Mouse (Mus musculus) bone marrow macrophage, adult 2 months (primary cell): ENCODE data around the gene Fgfr2. TPM values are rescaled to one million over a fixed set of nuclear protein-coding genes. Genes with fewer than 3 reads are reported as not detected.

Source experiments
- H3K27ac ChIP-seq: 2 replicates; pipeline ENCODE4 v1.5.1; 2012; ENCODE audit warnings: low read depth, low read length; ENCODE audit not compliant: insufficient read depth
- H3K4me1 ChIP-seq: 2 replicates; pipeline ENCODE4 v1.6.1; 2012; ENCODE audit warnings: low read length; ENCODE audit not compliant: control insufficient read depth, insufficient read depth
- H3K4me3 ChIP-seq: 2 replicates; pipeline ENCODE4 v1.5.1; 2012; ENCODE audit warnings: mild to moderate bottlenecking, low read length, moderate library complexity; ENCODE audit not compliant: insufficient read depth
- CTCF ChIP-seq: IDR thresholded peaks from 2 replicates; pipeline ENCODE4 v1.5.1; 2012; ENCODE audit warnings: low read depth, mild to moderate bottlenecking, low read length, moderate library complexity
- POLR2A ChIP-seq: IDR thresholded peaks from 2 replicates; pipeline ENCODE4 v1.6.1; 2012; ENCODE audit warnings: mild to moderate bottlenecking, low read depth, low read length, borderline replicate concordance
- polyA plus RNA-seq: library from polyadenylated mRNA; stranded (reverse); fragments of >200 nt; gene quantifications from 2 replicates; pipeline ENCODE4 v1.2.4, GENCODE M21; 2012; ENCODE audit not compliant: missing spikeins, insufficient read depth, insufficient read length

Gene Fgfr2
- polyA plus RNA-seq, 1 experiment, result 0.27 TPM

- TF ChIP-seq POLR2A, result no peak
- TF ChIP-seq CTCF, result no peak
- H3K27ac ChIP-seq, result no peak overlapping the region
- no peak overlapping the region for H3K4me3 ChIP-seq
These were observed 2310.7 kb downstream of the Fgfr2 start for GRCm38 (mm10) chr7:130812407-130812806.

GRCm38 (mm10) chr7:130810238-130810637 lies 2312.9 kb downstream of the Fgfr2 start:
- TF ChIP-seq CTCF (no peak), POLR2A (no peak)
- Histone ChIP-seq H3K4me1 (peaks cover 5% of the 10 kb centered on the region), H3K27ac (no peak overlapping the region), H3K4me3 (no peak overlapping the region)

More at GRCm38 (mm10) chr7:130812407-130812806, 2310.7 kb downstream of the Fgfr2 start:
- peaks cover 13% of the 10 kb centered on the region for H3K4me1 ChIP-seq

- Histone ChIP-seq H3K27ac (no peak overlapping the region), H3K4me1 (peaks cover 5% of the 10 kb centered on the region), H3K4me3 (no peak overlapping the region)
- TF ChIP-seq CTCF (no peak), POLR2A (no peak)
These were observed 2314.5 kb downstream of the Fgfr2 start for GRCm38 (mm10) chr7:130808694-130809093.

- peaks cover 5% of the 10 kb centered on the region for H3K4me1 ChIP-seq
- H3K4me3 ChIP-seq, result no peak overlapping the region
- no peak overlapping the region for H3K27ac ChIP-seq
- TF ChIP-seq POLR2A (no peak), CTCF (no peak)
These were observed 2315.4 kb downstream of the Fgfr2 start for GRCm38 (mm10) chr7:130807749-130808148.

- H3K27ac ChIP-seq, result no peak overlapping the region
- H3K4me3 ChIP-seq, result no peak overlapping the region
- H3K4me1 ChIP-seq, result peaks cover 8% of the 10 kb centered on the region
- TF ChIP-seq POLR2A, result no peak
- no peak for TF ChIP-seq CTCF
These were observed 2318.2 kb downstream of the Fgfr2 start for GRCm38 (mm10) chr7:130804991-130805390.

- TF ChIP-seq POLR2A, result no peak
- TF ChIP-seq CTCF, result no peak
- no peak overlapping the region for H3K27ac ChIP-seq
- H3K4me1 ChIP-seq, result peaks cover 8% of the 10 kb centered on the region
- no peak overlapping the region for H3K4me3 ChIP-seq
These were observed 2319.8 kb downstream of the Fgfr2 start for GRCm38 (mm10) chr7:130803251-130803825.

GRCm38 (mm10) chr7:130801811-130802210 lies 2321.3 kb downstream of the Fgfr2 start:
- Histone ChIP-seq H3K27ac (no peak overlapping the region), H3K4me1 (peaks cover 4% of the 10 kb centered on the region; the same call in 1 of the 2 replicates), H3K4me3 (no peak overlapping the region)
- TF ChIP-seq POLR2A, result no peak
- no peak for TF ChIP-seq CTCF

DNA sequence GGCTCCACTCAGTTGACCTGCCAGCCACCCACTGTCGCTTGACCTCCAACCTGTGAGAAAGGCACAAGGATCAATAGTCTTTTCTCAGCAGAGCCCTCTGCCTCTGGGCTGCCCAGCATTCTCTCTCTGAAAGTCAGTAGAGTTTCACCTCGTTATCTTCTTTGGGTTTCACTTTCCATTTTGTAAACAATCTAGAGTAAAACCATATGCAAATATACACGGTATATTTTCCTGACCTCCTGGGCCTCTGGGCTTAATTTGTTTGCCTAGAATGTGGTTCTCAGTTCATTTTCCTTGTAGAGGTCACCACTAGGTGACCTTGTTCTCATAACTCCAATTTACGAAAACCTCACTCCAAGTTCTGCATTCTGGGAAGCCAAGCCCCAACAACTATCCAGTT lies 2322.5 kb downstream of the Fgfr2 start:
- Histone ChIP-seq H3K27ac (no peak overlapping the region), H3K4me3 (no peak overlapping the region), H3K4me1 (peaks cover 4% of the 10 kb centered on the region; the same call in 1 of the 2 replicates)
- TF ChIP-seq CTCF (no peak), POLR2A (no peak)

DNA sequence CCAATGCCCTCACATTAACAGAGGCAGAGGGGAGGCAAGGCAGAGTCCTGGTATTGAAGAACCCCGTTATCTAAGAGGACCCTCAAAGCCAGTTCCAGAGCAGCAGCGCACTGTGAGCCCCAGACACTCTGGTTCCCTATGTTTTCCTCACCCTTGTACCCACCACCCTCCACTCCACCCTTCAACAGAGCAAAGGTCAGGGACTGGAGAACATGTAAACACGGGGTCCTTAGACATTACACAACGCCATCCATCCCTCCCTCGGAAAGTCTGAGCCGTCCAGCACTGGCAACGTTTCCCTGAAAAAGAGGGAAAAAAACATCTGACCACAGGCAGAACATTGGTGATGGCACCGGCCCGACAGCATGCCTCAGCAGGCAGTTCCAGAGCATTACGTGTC lies 2323.7 kb downstream of the Fgfr2 start:
- Histone ChIP-seq H3K4me3 (no peak overlapping the region), H3K27ac (no peak overlapping the region), H3K4me1 (peaks cover 4% of the 10 kb centered on the region; the same call in 1 of the 2 replicates)
- no peak for TF ChIP-seq CTCF
- TF ChIP-seq POLR2A, result no peak

- Histone ChIP-seq H3K4me1 (peaks cover 5% of the 10 kb centered on the region), H3K27ac (no peak overlapping the region), H3K4me3 (no peak overlapping the region)
- TF ChIP-seq POLR2A (no peak), CTCF (no peak)
These were observed 2325.6 kb downstream of the Fgfr2 start for GRCm38 (mm10) chr7:130797524-130797923.
